In the genomic region with DNA sequence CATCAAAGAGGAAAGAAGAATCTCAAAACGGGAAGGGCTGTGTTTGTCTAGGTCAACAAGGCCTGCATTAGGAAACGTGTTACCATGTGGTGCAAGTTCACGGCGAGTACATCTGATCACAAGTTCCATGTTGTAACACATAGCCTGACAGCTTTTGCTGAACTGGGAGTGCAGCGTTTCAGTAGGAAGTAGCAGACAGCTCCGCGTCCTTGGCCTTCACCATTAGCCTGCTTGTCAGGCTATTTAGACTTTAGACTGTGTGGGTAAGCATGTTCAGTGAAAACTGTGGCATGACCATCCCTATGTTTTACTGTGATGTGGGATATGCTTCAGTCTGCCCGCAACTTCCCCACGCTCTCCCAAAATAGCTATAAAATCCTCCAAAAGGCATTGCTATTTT, we compare ENCODE assay signal across 11 mouse cellular contexts.
DNase-seq lines count a peak whose midpoint lies in the region; ATAC-seq and TF ChIP-seq lines count a peak whose summit lies in the region.
"Had no signal": no experiment of that assay in that cellular context is flagged by ENCODE, and none has a peak within 500 bp of the region (broad histone marks: within the 10 kb centered on the region; RNA-seq: fewer than 3 reads in every experiment).

No protein-coding gene starts in this region.

- DNase-seq in frontal cortex, postnatal 10 days (ENCODE audit: low spot score in 2 of 2), result no peak
- DNase-seq in lung, adult 18-20 months, result peak; percentile 42 to 56
- no peak for DNase-seq in lung, adult 2 months
- no peak for DNase-seq in retina, postnatal 1 day
- DNase-seq: cerebellum, adult 8-10 months; kidney, postnatal 36 days had no signal

- WGBS in lung, adult 2 months, result 65% methylated on average over 9 of the region's 9 CpGs
- WGBS in liver, embryonic 12.5 days (ENCODE audit: insufficient replicate concordance), result 72% methylated on average over 9 of the region's 9 CpGs
- 88% methylated on average over 9 of the region's 9 CpGs for WGBS in midbrain, embryonic 13.5 days

- no peak overlapping the region for H3K27ac ChIP-seq in liver, embryonic 12.5 days
- no peak overlapping the region for H3K27ac ChIP-seq in midbrain, embryonic 13.5 days

- no peak for TF ChIP-seq CTCF in lung, adult 2 months (IDR thresholded peaks at IDR 0.05; ENCODE audit: insufficient read depth, low read length)

- H3K9ac ChIP-seq in liver, embryonic 12.5 days, result no peak overlapping the region
- no peak overlapping the region for H3K9ac ChIP-seq in midbrain, embryonic 13.5 days (replicated peaks)
- H3K9ac ChIP-seq: heart, embryonic 12.5 days had no signal

- H3K9me3 ChIP-seq in liver, embryonic 12.5 days (replicated peaks), result no peaks in the 10 kb centered on the region
- no peaks in the 10 kb centered on the region for H3K9me3 ChIP-seq in midbrain, embryonic 13.5 days
- H3K9me3 ChIP-seq: heart, embryonic 12.5 days had no signal

- peak; percentile 55 for ATAC-seq in frontal cortex, adult (ENCODE audit: low TSS enrichment)
- ATAC-seq in liver, embryonic 12.5 days, result peak; percentile 42; the same call in 1 of the 2 replicates
- peak; percentile 43; the same call in 1 of the 2 replicates for ATAC-seq in neutrophil, adult 5-6 weeks (ENCODE audit: extremely low read depth, insufficient number of reproducible peaks, low FRiP score, poor library complexity, severe bottlenecking)
- ATAC-seq in midbrain, embryonic 13.5 days, result no peak

- no peaks in the 10 kb centered on the region for H3K36me3 ChIP-seq in liver, embryonic 12.5 days
- H3K36me3 ChIP-seq in midbrain, embryonic 13.5 days, result no peaks in the 10 kb centered on the region
- H3K36me3 ChIP-seq: heart, embryonic 12.5 days had no signal

- no peak overlapping the region for H3K4me2 ChIP-seq in liver, embryonic 12.5 days
- no peak overlapping the region for H3K4me2 ChIP-seq in midbrain, embryonic 13.5 days (replicated peaks)
- H3K4me2 ChIP-seq: heart, embryonic 12.5 days had no signal

- no peak overlapping the region for H3K4me3 ChIP-seq in lung, adult 2 months (replicated peaks; ENCODE audit: extremely low read depth, low read depth, low read length)
- H3K4me3 ChIP-seq in liver, embryonic 12.5 days, result no peak overlapping the region
- H3K4me3 ChIP-seq in midbrain, embryonic 13.5 days (replicated peaks), result no peak overlapping the region
- H3K4me3 ChIP-seq: heart, embryonic 12.5 days had no signal

- no peaks in the 10 kb centered on the region for H3K27me3 ChIP-seq in liver, embryonic 12.5 days (replicated peaks)
- no peaks in the 10 kb centered on the region for H3K27me3 ChIP-seq in midbrain, embryonic 13.5 days
- H3K27me3 ChIP-seq: heart, embryonic 12.5 days had no signal

- no peak for TF ChIP-seq POLR2A in lung, adult 2 months (IDR thresholded peaks at IDR 0.05; ENCODE audit: borderline replicate concordance, extremely low read depth, low read depth, low read length)

- H3K4me1 ChIP-seq in lung, adult 2 months (ENCODE audit: control insufficient read depth, insufficient read depth, low read length), result no peaks in the 10 kb centered on the region
- no peaks in the 10 kb centered on the region for H3K4me1 ChIP-seq in liver, embryonic 12.5 days
- H3K4me1 ChIP-seq in midbrain, embryonic 13.5 days (replicated peaks), result peaks cover 12% of the 10 kb centered on the region; the same call in 1 of the 2 replicates

Comparison
In these comparisons a context has a peak if more than half of its experiments do, and no peak if none do; other contexts are left out.
1. DNase-seq: peak in lung, adult 18-20 months (2 of 2); none in frontal cortex, postnatal 10 days (0 of 2), lung, adult 2 months (single experiment) and retina, postnatal 1 day (single experiment).